Mouse (Mus musculus) gastrocnemius, postnatal 4 days (tissue): ENCODE measurements at regions not wholly inside any gene's neighbourhood (a gene's known extent, or its start where the extent isn't known, plus 50 kb on each side); places are given as distances from the start of the nearest gene placed in this dataset.
"Not testable (repeated sequence)": the region's sequence is repeated elsewhere in the genome, so short reads cannot be mapped to it uniquely, and the experiment has no call there.

ENCODE experiments used
- DNase-seq, 2 experiments: peaks; one replicate each; pipeline ENCODE4 v3.0.0; 2021 to 2022; ENCODE audit warnings: low spot score in 2 of 2, mixed read lengths in 2 of 2

- DNase-seq: no peak
Observed at GRCm38 (mm10) chr5:18502831-18503230, 142.7 kb upstream of the Gnai1 start.

DNA sequence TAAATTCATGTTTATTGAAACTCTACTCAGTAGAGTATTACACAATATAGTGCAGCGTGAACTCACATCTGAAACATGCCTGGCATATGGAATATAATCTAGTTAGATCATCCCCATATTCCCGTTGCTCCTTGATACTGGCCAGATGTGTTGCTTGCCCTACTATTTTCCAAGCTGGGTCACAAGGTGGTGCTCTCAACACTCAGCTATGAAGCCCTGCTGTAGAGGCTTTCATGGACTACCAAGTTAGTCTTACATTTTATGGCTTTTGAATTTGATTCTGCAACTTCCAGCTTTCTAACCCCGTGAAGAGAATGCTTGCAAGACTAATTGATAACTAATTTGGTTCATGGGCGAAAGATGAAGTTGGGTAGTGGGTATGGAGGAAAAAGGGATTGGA is 134.2 kb upstream of the Gnai1 start:
- DNase-seq: no peak

GRCm38 (mm10) chr5:18489709-18490108 is 129.6 kb upstream of the Gnai1 start:
- no peak for DNase-seq

DNA sequence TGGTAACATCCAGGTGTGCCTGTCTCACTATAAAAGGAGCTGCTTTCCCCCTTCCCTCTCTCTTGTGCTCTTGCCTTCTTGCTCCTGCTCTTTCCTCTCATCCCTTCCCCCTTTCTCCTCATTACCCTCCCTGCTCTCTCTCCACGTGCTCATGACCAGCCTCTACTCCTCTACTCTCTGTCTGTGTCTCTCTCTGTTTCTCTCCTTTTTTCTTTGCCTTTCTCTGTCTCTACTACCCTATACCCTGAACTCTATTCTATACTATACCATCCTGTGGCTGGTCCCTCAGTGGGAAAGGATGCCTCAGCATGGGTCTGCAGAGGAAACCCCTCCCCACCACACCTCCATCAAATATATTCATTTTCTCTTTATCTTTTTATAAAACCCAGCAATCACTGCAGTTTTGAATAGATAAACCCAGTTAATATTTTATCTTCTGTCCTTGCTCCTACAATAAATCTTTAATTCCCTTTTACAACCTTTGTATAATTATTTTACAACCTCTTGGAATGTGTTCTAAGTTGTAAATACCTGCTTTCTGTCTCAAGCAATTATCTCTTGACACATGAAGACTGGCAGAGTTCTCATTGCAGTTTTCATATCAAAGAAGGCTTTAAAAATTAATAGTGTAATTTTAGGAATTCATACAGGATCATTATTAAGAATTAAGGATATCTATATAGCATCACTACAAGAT is 127.1 kb upstream of the Gnai1 start:
- no peak for DNase-seq

GRCm38 (mm10) chr5:18484376-18484775 is 124.2 kb upstream of the Gnai1 start:
- no peak for DNase-seq

- DNase-seq: no peak
Observed at GRCm38 (mm10) chr5:18478420-18478819, 118.3 kb upstream of the Gnai1 start.

DNA sequence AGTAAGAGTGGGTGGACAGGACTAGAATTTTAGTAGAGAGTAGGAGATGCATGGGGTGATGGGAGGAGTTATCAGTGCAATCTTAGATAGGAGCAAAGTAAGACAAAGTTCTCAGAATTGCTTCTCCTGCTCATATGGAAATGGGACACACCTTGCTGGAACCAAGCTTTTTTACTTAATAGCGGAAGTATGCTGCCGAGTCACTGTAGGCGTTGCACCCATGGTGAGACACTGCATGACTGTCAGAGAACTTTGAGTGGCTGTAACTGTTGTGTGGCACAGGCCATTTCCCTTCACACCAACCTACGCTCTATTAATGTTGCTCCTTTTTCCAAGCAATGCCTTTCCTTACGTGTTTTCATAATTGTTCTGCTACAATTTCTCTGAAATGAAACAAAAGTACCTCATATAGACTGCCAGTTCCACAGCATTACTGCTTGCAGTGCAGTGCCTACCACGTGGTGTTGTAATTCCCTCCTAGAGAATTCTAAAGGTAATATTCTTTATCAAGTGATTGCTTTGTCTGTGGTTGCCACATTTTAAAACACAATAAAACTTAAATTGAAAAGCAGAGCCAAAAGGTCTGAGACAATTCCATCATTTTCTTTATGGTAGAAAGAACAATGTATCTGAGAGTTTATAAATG is 117.3 kb upstream of the Gnai1 start:
- DNase-seq: no peak

DNA sequence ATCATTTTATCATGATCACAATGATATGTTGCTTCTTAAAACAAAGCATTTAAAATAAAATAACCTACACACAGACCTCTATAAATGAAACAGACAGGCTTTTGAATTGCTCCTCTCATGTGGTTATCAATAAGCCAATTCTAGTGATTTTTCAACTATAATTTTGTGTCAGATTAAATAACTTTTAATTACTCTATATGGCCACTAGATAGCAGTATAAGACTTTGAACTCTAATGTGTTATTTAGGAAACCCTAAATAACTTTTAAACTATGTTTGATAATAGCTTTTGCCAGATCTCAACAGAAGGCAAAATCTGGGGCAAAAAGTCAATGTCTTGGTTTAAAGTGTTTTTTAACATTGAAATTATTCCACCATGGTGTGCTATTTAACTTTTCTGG is 112.0 kb upstream of the Gnai1 start:
- DNase-seq: no peak

GRCm38 (mm10) chr5:18457771-18458170 is 97.6 kb upstream of the Gnai1 start:
- no peak for DNase-seq

DNA sequence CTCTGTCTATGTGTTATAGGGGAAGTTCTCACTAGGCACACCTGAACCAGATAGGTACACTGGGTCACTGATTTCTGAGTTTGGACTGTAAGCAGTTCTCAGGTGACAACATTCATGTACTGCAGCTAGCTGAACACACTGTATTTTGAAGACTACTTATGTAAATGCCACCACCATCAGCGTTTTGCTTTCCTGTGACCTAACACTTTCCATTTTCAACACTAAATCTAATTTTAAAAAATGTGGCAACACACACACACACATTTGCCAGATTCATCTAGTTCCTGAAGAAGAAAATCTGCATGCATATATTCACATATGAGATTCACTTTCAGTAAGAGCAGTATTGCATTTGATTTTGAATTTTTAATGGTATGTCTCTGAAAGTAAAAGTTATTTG is 96.0 kb upstream of the Gnai1 start:
- DNase-seq: no peak

GRCm38 (mm10) chr5:18452871-18453757 is 93.0 kb upstream of the Gnai1 start:
- DNase-seq: not testable (repeated sequence)

DNA sequence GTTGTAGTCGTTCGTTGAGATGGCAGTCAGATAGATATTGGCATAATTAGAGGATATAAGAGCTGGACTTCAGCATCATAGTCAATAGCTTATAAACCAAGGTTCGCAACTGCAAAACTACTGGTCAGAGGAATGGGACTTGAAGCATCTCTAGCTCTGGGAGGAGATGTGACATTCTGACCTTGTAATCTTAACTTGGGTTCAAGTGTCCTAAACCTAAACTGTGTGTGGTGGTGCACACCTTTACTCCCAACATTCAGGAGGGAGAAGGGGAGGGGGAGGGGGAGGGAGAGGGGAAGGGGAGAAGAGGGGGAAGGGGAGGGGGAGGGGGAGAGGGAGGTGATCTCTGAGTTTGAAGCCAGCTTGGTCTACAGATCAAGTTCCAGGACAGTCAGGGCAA is 89.1 kb upstream of the Gnai1 start:
- no peak for DNase-seq

DNA sequence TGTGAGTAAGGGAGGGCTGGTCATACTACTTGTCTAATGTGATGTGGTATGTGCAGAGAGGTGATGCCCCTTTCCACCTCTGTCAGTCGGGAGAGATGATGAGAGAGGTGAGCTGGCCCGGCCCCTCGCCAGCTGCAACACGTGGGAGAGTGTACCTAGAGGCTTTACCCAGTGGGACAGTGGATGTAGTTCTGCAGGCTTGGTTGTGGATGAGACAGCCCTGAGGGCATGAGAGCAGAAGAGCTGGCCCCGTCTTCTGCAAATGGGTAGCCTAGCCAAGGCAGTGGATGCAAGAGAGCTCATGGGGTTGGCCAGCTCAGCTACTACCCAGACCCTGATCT is 88.1 kb upstream of the Gnai1 start:
- no peak for DNase-seq

GRCm38 (mm10) chr5:18447665-18448329 is 87.6 kb upstream of the Gnai1 start:
- DNase-seq: no peak

DNA sequence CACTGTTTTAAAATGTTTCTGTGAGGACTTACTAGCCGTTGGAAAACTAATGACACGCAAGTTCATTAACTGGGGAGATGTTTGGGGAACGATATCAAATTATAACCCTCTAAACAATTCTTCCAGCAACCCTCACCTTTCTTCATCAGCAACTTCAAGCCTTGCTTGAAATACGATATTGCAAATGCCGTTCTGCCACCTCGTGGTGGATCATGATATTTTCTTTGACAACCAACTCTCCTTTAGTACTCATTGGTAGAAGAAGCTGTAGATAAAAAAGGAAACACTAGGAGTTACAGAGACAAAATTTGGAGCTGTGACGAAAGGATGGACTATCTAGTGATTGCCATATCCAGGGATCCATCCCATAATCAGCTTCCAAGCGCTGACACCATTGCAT is 85.8 kb upstream of the Gnai1 start:
- DNase-seq: peak; percentile 26 to 53

- no peak for DNase-seq
Observed at GRCm38 (mm10) chr5:18439986-18440385, 79.8 kb upstream of the Gnai1 start.

DNA sequence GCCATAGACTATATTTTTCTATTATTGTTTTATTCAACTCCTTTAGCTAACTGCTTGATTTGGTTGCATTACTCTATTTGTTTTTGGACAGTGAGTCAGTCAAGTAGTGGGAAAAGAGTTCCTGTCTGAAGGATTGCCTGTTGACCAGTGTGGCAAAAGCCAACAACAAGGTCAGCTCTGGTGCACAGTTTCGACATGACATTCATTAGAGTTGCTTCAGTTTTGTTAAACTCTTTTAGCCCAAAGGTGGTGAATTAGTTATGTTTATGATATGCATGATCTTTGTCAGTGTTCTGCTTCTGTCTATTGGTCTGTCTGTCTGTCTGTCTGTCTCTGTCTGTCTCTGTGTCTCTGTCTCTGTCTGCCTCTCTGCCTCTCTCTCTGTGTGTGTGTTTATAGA is 79.1 kb upstream of the Gnai1 start:
- no peak for DNase-seq

DNA sequence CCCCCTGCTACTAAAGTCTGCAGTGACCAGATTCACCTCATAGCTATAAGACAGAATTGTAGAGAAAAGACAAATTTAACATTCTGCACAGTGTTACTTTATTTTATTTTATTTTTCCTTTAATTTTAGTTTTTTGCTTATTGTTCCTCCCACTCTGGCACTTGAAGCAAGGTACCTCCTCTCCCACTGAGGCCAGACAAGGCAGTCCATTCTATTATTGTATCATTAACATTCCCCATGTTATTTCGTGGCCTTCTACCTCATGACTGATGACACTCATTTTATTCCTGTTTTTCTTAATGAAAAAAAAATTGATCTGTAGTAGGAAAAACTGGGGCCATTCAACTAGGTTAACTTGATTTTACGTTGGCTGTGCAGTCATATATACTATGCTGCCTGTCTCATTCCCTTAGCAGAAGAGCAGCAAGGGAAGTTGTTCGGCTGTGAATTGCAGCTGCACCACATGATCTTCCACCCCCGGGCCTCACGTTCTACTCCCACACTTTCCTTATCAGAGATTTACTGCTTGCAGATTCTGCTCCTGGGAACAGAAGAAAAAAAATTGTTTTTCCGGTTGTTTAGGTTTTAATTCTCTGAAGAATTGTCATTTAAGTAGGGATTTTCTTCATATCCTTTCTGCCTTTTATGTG is 76.1 kb upstream of the Gnai1 start:
- no peak for DNase-seq

DNA sequence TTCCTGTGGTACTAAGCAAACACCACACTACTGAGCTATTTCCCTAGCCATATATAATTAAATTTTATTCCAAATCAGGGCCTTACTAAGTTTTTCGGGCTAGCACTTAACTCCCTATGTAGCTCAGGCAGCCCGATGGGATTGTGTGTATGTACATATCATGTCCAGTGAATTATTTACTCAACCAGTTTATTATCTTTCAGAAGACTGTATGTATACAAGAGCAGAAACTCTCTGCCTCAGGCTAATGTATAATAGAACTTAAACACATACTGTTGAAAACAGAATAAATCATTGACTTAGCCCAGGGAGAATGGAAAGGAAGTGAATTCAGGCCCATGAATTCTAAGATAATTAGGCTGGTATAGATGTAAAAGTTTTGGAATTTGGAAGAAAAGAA is 74.1 kb upstream of the Gnai1 start:
- no peak for DNase-seq

DNA sequence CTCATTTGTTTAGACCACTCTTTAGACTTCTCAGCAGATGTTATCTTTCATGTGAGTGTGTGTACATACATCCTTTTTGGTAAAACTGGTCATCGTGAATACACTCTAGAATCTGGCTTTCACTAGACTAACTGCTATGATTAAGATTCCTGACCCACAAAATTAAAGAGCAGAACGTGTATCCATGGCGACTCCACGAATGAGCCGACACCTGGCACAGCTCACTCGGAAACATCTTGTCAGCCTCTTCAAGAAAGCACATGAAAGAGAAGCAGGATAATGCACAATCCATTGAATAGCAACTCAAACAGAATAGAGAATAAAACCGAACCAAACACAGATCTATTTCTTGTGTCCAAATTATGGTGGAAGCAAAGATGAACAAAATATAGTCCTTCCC is 73.1 kb upstream of the Gnai1 start:
- no peak for DNase-seq

- DNase-seq: no peak
Observed at GRCm38 (mm10) chr5:18425098-18425497, 64.9 kb upstream of the Gnai1 start.
